Mouse (Mus musculus) intestine, postnatal 0 days (tissue): ENCODE data around the gene Wdr90. TPM values are rescaled to one million over a fixed set of nuclear protein-coding genes. Genes with fewer than 3 reads are reported as not detected.
"Not testable (repeated sequence)": the region's sequence is repeated elsewhere in the genome, so short reads cannot be mapped to it uniquely, and the experiment has no call there.

ENCODE experiments used
- ATAC-seq: fragments of 200-750 bp; cut with Nextera tagmentation; 2 replicates; pipeline ENCODE4 v1.8.0; 2017; ENCODE audit warnings: mild to moderate bottlenecking, moderate TSS enrichment, moderate library complexity
- H3K27ac ChIP-seq: fragments of 300-500 bp; sonication (generic); 2 replicates; pipeline ENCODE4 v1.5.1; 2014; ENCODE audit warnings: mild to moderate bottlenecking, low read depth, low read length, moderate library complexity
- H3K27me3 ChIP-seq: fragments of 300-500 bp; sonication (generic); replicated peaks from 2 replicates; pipeline ENCODE4 v1.6.1; 2014; ENCODE audit warnings: low read length, mixed read lengths; ENCODE audit not compliant: control insufficient read depth, insufficient read depth
- H3K36me3 ChIP-seq: fragments of 300-500 bp; sonication (generic); 2 replicates; pipeline ENCODE4 v1.6.1; 2014; ENCODE audit warnings: mild to moderate bottlenecking, moderate library complexity; ENCODE audit not compliant: control insufficient read depth, insufficient read depth
- H3K4me1 ChIP-seq: fragments of 300-500 bp; sonication (generic); replicated peaks from 2 replicates; pipeline ENCODE4 v1.6.1; 2014; ENCODE audit warnings: antibody characterized with exemption, low read length, mixed read lengths; ENCODE audit not compliant: control insufficient read depth, insufficient read depth
- H3K4me2 ChIP-seq: fragments of 300-500 bp; sonication (generic); replicated peaks from 2 replicates; pipeline ENCODE4 v1.6.1; 2014; ENCODE audit warnings: low read depth, mild to moderate bottlenecking, moderate library complexity
- H3K4me3 ChIP-seq: fragments of 300-500 bp; sonication (generic); 2 replicates; pipeline ENCODE4 v1.5.1; 2014; ENCODE audit warnings: low read depth, low read length
- H3K9ac ChIP-seq: fragments of 300-500 bp; sonication (generic); 2 replicates; pipeline ENCODE4 v1.6.1; 2014; ENCODE audit warnings: mild to moderate bottlenecking, low read depth, low read length
- H3K9me3 ChIP-seq: fragments of 300-500 bp; sonication (generic); 2 replicates; pipeline ENCODE4 v1.6.1; 2016; ENCODE audit warnings: mixed run types; ENCODE audit not compliant: control insufficient read depth
- CTCF ChIP-seq: sonication (generic); IDR thresholded peaks from 2 replicates; pipeline ENCODE4 v1.5.1; 2016; ENCODE audit warnings: low read depth, mild to moderate bottlenecking, control low read depth, antibody characterized with exemption, moderate library complexity
- WGBS: fragments of 180-500 bp; shearing (Covaris S2); extraction: QIAGEN DNeasy Blood & Tissue Kit; methylation state at CpG from one replicate; pipeline ENCODE4 v1.1.7; 2014; 5-methylcytosine and 5-hydroxymethylcytosine counted together
- polyA plus RNA-seq: library from polyadenylated mRNA; unstranded; fragments of >200 nt; fragmentation: Nextera tagmentation; extraction: Ambion mirVana; gene quantifications from 2 replicates; pipeline ENCODE4 v1.2.1, GENCODE M21; 2015

Wdr90 gene
- polyA plus RNA-seq, 1 experiment from 2014 or later = 2.5 TPM

- 56% methylated on average over 2 of the region's 2 CpGs for WGBS
These were observed 53.8 kb downstream of the Wdr90 start for GRCm38 (mm10) chr17:25807452-25807851.

GRCm38 (mm10) chr17:25806507-25806906 lies 54.8 kb downstream of the Wdr90 start:
- H3K27me3 ChIP-seq = peaks cover 30% of the 10 kb centered on the region

More at GRCm38 (mm10) chr17:25807452-25807851, 53.8 kb downstream of the Wdr90 start:
- peak; percentile 21; the same call in 1 of the 2 replicates for TF ChIP-seq CTCF
- H3K27me3 ChIP-seq = peaks cover 30% of the 10 kb centered on the region
- not testable (repeated sequence) for H3K36me3 ChIP-seq, H3K4me1 ChIP-seq, H3K4me3 ChIP-seq, H3K9ac ChIP-seq, H3K4me2 ChIP-seq, H3K9me3 ChIP-seq, ATAC-seq, H3K27ac ChIP-seq

GRCm38 (mm10) chr17:25802825-25803517 lies 58.3 kb downstream of the Wdr90 start:
- Histone ChIP-seq H3K4me3 (no peak overlapping the region), H3K27ac (no peak overlapping the region)
- 8% methylated on average over 10 of the region's 10 CpGs for WGBS

More at GRCm38 (mm10) chr17:25806507-25806906, 54.8 kb downstream of the Wdr90 start:
- H3K9ac ChIP-seq = no peak overlapping the region
- WGBS = 61% methylated on average over 4 of the region's 4 CpGs
- H3K4me3 ChIP-seq = no peak overlapping the region
- peak; percentile 10; the same call in 1 of the 2 replicates for ATAC-seq
- no peak overlapping the region for H3K27ac ChIP-seq
- H3K4me1 ChIP-seq = no peaks in the 10 kb centered on the region
- no peak for TF ChIP-seq CTCF
- H3K4me2 ChIP-seq = no peak overlapping the region
- no peaks in the 10 kb centered on the region for H3K9me3 ChIP-seq
- H3K36me3 ChIP-seq = no peaks in the 10 kb centered on the region

GRCm38 (mm10) chr17:25801029-25801428 lies 60.3 kb downstream of the Wdr90 start:
- 5% methylated on average over 6 of the region's 6 CpGs for WGBS
- ATAC-seq = peak; percentile 27; the same call in 1 of the 2 replicates

More at GRCm38 (mm10) chr17:25802825-25803517, 58.3 kb downstream of the Wdr90 start:
- ATAC-seq = peak; percentile 44
- no peak overlapping the region for H3K4me2 ChIP-seq
- peaks cover 7% of the 10 kb centered on the region; the same call in 1 of the 2 replicates for H3K27me3 ChIP-seq
- TF ChIP-seq CTCF = no peak
- H3K9me3 ChIP-seq = no peaks in the 10 kb centered on the region
- no peaks in the 10 kb centered on the region for H3K36me3 ChIP-seq
- H3K9ac ChIP-seq = 0 out of 2 replicates have a peak overlapping the region, but pooled peaks have one; percentile 3
- no peaks in the 10 kb centered on the region for H3K4me1 ChIP-seq

GRCm38 (mm10) chr17:25796951-25797369 lies 64.3 kb downstream of the Wdr90 start, which contains the start of gene Metrn:
TSS of gene Metrn (minus strand) at chr17:25797136.
- Histone ChIP-seq H3K4me3 (peak within 1 kb of the TSS; percentile 81), H3K9ac (peak within 1 kb of the TSS; percentile 40; the same call in 1 of the 2 replicates), H3K27ac (no peak within 1 kb of the TSS), H3K27me3 (no peaks in the 10 kb centered on the region; the same call in 1 of the 2 replicates), H3K4me2 (peak within 1 kb of the TSS; percentile 93), H3K4me1 (peaks cover 18% of the 10 kb centered on the region; the same call in 1 of the 2 replicates), H3K9me3 (no peaks in the 10 kb centered on the region), H3K36me3 (no peaks in the 10 kb centered on the region)
- peak; percentile 56 for ATAC-seq
- TF ChIP-seq CTCF = no peak
- whole genome bisulfite sequencing = 1% methylated on average over 34 of the region's 35 CpGs

More at GRCm38 (mm10) chr17:25801029-25801428, 60.3 kb downstream of the Wdr90 start:
- no peak overlapping the region for H3K27ac ChIP-seq
- no peak overlapping the region for H3K9ac ChIP-seq
- no peaks in the 10 kb centered on the region for H3K9me3 ChIP-seq
- H3K4me2 ChIP-seq = no peak overlapping the region
- peak; percentile 92 for TF ChIP-seq CTCF
- no peak overlapping the region for H3K4me3 ChIP-seq
- H3K36me3 ChIP-seq = no peaks in the 10 kb centered on the region
- peaks cover 7% of the 10 kb centered on the region; the same call in 1 of the 2 replicates for H3K27me3 ChIP-seq
- 0 out of 2 replicates have a peak, but pooled peaks cover 6% of the 10 kb centered on the region for H3K4me1 ChIP-seq

GRCm38 (mm10) chr17:25796211-25796771 lies 65.0 kb downstream of the Wdr90 start:
- 6% methylated on average over 37 of the region's 37 CpGs for WGBS
- no peaks in the 10 kb centered on the region for H3K27me3 ChIP-seq
- H3K9me3 ChIP-seq = no peaks in the 10 kb centered on the region
- peak overlapping the region; percentile 81 for H3K4me3 ChIP-seq
- no peak overlapping the region for H3K27ac ChIP-seq
- ATAC-seq = no peak
- peak overlapping the region; percentile 40; the same call in 1 of the 2 replicates for H3K9ac ChIP-seq
- peaks cover 21% of the 10 kb centered on the region; the same call in 1 of the 2 replicates for H3K4me1 ChIP-seq
- no peak; the same call in 1 of the 2 replicates for TF ChIP-seq CTCF
- H3K36me3 ChIP-seq = no peaks in the 10 kb centered on the region
- H3K4me2 ChIP-seq = peak overlapping the region; percentile 93
